Mouse (Mus musculus): ENCODE data around the gene Cdh23.

DNA sequence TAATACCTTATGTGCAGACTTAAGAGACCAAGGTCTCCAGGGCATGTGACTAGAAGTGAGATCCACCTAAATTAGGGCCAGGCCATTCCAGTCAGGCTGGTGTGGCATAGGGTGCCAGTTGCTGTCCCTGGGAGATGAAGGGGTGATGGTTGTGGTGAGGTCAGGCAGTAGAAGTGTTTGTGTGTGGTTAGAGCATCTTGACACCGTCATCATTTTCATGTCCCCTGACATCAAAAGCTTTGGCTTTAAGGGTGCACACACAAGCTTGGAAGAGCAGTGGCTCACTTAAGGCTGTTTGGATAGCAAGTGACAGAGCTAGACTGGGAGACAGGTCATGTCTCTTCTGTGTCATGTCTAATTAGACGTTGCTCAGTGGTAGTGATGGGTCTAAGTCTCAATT, 408.6 kb downstream of the Cdh23 start:
- TF ChIP-seq CTCF (IDR thresholded peaks at IDR 0.05) (no peak), POLR2A (IDR thresholded peaks at IDR 0.05; ENCODE audit: insufficient read depth, low read depth, low read length) (no peak), EP300 (IDR thresholded peaks at IDR 0.05; ENCODE audit: insufficient read depth, low read depth, low read length) (no peak)

Measured in heart, adult 2 months (tissue).